Mouse (Mus musculus): ENCODE results near the gene Egln2.

GRCm38 (mm10) chr7:27212626-27213025, 46.0 kb upstream of the Egln2 start:
- TF ChIP-seq CTCF (conservative IDR thresholded peaks at IDR 0.05; ENCODE audit: insufficient read depth, insufficient read length, low read depth, low read length) = no peak
- TF ChIP-seq POLR2A (IDR thresholded peaks at IDR 0.05; ENCODE audit: low read depth, low read length) = no peak

All from kidney, adult 2 months (tissue).